Mouse (Mus musculus): ENCODE measurements around the gene Cytip. TPM values are rescaled to one million over a fixed set of nuclear protein-coding genes. Genes with fewer than 3 reads are reported as not detected.

Gene Cytip
- polyA plus RNA-seq, 1 experiment from 2014 or later: 0.09 TPM

DNA sequence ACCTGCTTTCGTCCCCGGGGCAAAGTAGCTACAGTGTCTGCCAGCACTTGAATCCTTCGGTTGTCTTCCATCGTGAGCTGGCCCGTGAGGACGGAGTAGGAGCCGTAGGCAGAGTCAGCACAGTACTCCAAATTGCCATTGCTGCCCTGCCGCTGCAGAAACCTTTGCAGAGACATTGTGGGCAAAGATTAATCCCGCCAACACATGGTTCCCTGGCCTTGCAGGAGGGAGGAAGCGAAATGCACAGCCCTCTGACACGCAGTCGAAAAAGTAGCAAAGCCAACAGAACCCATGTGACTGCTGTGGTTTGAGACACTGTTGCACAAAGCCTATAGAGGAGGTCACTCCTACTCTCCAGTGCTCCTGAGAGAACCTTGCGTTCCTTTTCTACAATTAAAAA lies 35.5 kb downstream of the Cytip start:
- Histone ChIP-seq H3K9me3 (no peaks in the 10 kb centered on the region), H3K9ac (replicated peaks) (no peak overlapping the region), H3K27ac (replicated peaks) (no peak overlapping the region), H3K4me3 (no peak overlapping the region), H3K4me1 (no peaks in the 10 kb centered on the region), H3K36me3 (no peaks in the 10 kb centered on the region), H3K4me2 (replicated peaks) (no peak overlapping the region), H3K27me3 (no peaks in the 10 kb centered on the region)
- ATAC-seq (replicated peaks): no peak
- 96% methylated on average over 13 of the region's 13 CpGs for WGBS

DNA sequence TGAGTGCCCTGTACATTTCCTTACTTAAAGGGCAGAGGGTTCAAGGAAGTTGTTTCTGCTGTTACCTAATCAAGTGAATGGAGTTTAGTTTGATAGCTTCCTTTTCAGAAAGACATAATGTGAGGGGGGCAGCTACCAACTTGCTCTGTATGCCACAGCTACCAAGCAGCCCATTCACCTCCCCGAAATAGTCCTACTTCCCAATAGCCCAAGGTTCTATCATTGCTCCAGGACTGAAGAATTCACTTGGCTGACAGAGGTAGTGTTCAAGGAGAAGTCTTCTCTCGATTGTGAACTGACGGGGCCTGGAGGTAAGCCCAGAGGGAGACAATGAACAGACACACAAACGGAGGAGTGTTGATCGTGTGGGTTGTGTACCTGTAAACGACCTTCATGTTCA lies 36.2 kb downstream of the Cytip start:
- ATAC-seq (replicated peaks): no peak
- Histone ChIP-seq H3K4me1 (no peaks in the 10 kb centered on the region), H3K4me2 (replicated peaks) (no peak overlapping the region), H3K4me3 (no peak overlapping the region), H3K9me3 (no peaks in the 10 kb centered on the region), H3K27ac (replicated peaks) (no peak overlapping the region), H3K36me3 (no peaks in the 10 kb centered on the region), H3K9ac (replicated peaks) (no peak overlapping the region), H3K27me3 (no peaks in the 10 kb centered on the region)
- WGBS: 93% methylated on average over 6 of the region's 6 CpGs

DNA sequence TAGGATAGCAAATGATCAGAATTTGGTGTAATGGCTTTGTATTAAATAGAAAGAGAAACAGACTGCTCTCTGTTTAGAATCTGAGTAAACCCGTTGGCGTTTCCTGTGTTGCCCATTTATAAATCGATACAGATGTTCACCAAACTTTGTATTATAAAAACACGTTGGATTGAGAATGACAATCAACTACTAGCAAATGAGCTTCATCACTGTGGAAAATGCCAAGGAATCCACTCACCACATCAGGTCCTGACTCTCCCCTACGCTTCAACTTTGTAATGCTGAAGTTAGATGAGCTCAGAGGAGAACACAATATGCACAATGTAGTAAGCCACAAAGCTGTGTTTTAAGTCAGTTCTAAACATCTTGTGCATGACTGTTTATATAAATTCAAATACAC lies 36.8 kb downstream of the Cytip start:
- Histone ChIP-seq H3K27ac (replicated peaks) (no peak overlapping the region), H3K36me3 (no peaks in the 10 kb centered on the region), H3K4me3 (no peak overlapping the region), H3K9ac (replicated peaks) (no peak overlapping the region), H3K9me3 (no peaks in the 10 kb centered on the region), H3K4me1 (no peaks in the 10 kb centered on the region), H3K27me3 (no peaks in the 10 kb centered on the region), H3K4me2 (replicated peaks) (no peak overlapping the region)
- 91% methylated on average over 5 of the region's 5 CpGs for WGBS
- ATAC-seq (replicated peaks): no peak

DNA sequence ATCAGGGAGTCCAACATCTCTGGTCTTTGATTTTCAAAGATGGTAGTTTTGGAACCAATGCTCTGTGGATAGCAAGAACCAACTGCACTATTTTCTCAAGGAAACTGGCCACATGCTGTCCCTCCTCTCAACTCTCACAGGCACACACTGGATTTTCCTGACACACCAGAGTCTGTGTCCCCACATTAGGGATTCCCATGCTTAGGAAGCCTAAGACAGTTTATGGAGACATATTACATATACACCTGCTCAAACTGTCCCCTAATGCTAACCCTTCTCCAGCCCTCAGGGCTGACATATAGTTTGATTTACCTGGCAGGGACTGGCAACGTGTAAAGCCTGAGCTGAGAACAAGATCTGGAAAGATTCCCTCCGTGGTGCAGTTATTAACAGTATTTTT lies 37.2 kb downstream of the Cytip start:
- WGBS: 84% methylated on average over 2 of the region's 2 CpGs
- Histone ChIP-seq H3K27me3 (no peaks in the 10 kb centered on the region), H3K9me3 (no peaks in the 10 kb centered on the region), H3K4me3 (no peak overlapping the region), H3K4me2 (replicated peaks) (no peak overlapping the region), H3K27ac (replicated peaks) (no peak overlapping the region), H3K9ac (replicated peaks) (no peak overlapping the region), H3K36me3 (no peaks in the 10 kb centered on the region), H3K4me1 (no peaks in the 10 kb centered on the region)
- ATAC-seq (replicated peaks): no peak

DNA sequence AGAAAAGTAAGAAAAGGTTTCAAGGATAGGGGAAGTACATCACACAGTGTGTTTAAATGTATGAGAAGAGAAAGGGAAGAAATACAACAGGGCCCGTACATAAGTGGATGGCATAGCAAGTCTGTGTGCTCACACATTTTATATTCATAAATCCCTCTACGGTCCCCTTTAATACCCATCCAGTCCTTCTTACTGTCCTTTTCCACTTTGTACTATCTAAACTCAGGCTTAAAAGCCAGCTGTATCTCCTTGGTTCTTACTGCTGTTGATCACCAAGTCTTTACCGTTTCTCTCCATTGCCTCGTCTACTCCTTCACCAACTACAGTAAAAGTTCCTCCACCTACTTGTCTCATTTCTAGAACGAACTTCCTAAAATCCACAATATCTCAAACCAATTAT lies 37.9 kb downstream of the Cytip start:
- H3K27ac ChIP-seq (replicated peaks): no peak overlapping the region
- WGBS: 92% methylated on average over 5 of the region's 5 CpGs
- H3K9me3 ChIP-seq: no peaks in the 10 kb centered on the region
- ATAC-seq (replicated peaks): no peak
- H3K4me1 ChIP-seq: no peaks in the 10 kb centered on the region
- H3K36me3 ChIP-seq: no peaks in the 10 kb centered on the region
- H3K4me2 ChIP-seq (replicated peaks): no peak overlapping the region
- H3K9ac ChIP-seq (replicated peaks): no peak overlapping the region
- no peak overlapping the region for H3K4me3 ChIP-seq
- no peaks in the 10 kb centered on the region for H3K27me3 ChIP-seq

DNA sequence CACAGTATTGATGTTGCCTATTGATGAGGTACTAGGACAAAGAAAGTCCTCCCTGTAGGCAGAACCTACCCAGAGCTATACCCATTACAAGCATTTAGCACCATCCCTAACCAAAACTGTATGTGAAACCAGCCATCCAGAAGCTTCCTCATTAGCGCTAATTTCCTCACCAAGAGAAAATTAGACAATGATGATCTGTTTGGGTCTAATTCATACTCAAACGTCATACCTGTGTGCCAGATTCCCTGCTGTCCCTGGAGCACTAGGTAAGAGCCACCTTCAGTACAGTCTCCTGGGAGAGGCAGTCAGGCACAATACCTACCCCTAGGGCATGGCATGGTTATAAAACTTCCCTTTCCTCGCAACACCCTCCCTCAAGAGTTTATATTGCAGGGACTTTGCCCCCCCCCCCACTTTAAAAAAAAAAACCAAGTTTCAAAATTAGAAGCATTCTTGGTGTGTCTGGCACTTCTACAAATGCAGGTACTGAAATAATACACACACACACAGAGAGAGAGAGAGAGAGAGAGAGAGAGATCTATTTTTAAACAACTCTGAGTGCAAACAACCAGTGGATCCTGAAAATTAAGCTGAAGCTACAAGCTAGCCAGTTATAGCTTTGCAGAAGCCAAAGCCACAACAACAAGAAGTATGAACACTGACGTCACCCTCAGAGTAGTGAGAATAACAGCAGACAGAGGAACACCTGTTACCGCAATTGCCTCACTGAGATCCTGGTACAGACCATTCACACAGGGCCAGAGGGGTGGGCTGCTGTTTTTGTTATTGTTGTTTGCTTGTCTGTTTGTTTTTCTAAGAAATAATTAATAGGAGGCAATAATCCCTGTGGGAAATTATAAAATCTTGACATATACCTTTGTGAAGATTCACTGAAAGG lies 38.6 kb downstream of the Cytip start:
- H3K4me3 ChIP-seq: no peak overlapping the region
- no peak overlapping the region for H3K9ac ChIP-seq (replicated peaks)
- no peaks in the 10 kb centered on the region for H3K27me3 ChIP-seq
- H3K9me3 ChIP-seq: no peaks in the 10 kb centered on the region
- no peaks in the 10 kb centered on the region for H3K36me3 ChIP-seq
- H3K4me2 ChIP-seq (replicated peaks): no peak overlapping the region
- ATAC-seq (replicated peaks): no peak
- no peak overlapping the region for H3K27ac ChIP-seq (replicated peaks)
- WGBS: 64% methylated on average over 5 of the region's 5 CpGs
- no peaks in the 10 kb centered on the region for H3K4me1 ChIP-seq

DNA sequence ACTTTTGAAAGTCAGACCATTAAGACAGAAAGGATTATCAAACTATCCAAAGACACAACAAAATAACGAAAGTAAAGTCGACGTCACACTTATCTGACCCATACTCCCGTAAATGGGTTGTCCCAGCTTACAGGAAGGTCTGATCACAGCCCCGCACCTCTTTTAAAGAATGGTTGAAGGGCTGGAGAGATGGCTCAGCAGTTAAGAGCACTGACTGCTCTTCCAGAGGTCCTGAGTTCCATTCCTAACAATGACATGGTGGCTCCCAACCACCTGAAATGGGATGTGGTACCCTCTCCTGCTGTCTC lies 39.3 kb downstream of the Cytip start:
- Histone ChIP-seq H3K27me3 (no peaks in the 10 kb centered on the region), H3K4me3 (no peak overlapping the region), H3K9me3 (no peaks in the 10 kb centered on the region), H3K4me1 (no peaks in the 10 kb centered on the region), H3K9ac (replicated peaks) (no peak overlapping the region), H3K36me3 (no peaks in the 10 kb centered on the region), H3K27ac (replicated peaks) (no peak overlapping the region), H3K4me2 (replicated peaks) (no peak overlapping the region)
- ATAC-seq (replicated peaks): no peak
- WGBS: 91% methylated on average over 5 of the region's 5 CpGs

DNA sequence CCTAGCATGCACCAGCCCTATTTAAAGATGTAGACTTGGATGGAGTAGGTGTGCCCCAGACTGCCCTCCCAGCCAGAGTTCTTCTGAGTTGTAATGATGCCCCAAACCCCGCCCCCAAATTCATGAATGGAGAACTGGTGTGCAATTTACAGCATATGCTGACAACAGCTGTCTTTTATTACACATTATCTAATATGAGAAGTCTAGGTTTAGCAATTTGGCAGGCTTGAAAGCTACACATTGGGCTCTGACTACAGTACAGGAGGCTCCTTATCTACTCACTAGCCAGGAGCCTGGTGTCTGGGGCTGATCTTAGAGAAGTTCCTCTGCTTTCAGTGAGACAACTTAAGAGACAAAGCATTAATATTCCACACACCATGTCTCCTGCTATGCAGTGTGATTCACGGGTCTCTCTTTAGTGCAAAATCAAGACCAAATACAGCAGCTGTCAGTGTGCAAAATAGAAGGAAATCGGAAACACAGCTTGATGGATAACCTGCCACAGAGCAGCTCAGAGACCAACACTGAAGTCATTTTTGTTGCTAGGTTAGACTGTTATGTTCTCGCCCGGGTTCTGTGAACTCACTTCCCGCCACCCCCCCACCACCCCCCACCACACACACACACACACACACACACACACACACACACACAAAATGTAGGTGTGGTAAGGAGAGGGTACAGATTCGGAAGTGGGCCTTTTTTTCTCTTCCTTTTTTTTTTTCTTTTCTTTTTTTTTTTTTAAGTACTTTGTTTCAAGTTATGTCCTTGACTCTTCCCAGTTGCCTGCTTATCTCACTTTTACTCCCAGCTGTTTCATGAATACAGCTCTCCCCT lies 39.8 kb downstream of the Cytip start:
- H3K9me3 ChIP-seq: no peaks in the 10 kb centered on the region
- no peak overlapping the region for H3K9ac ChIP-seq (replicated peaks)
- no peaks in the 10 kb centered on the region for H3K4me1 ChIP-seq
- H3K4me3 ChIP-seq: no peak overlapping the region
- H3K36me3 ChIP-seq: no peaks in the 10 kb centered on the region
- H3K27ac ChIP-seq (replicated peaks): no peak overlapping the region; the same call in 1 of the 2 replicates
- no peaks in the 10 kb centered on the region for H3K27me3 ChIP-seq
- no peak overlapping the region for H3K4me2 ChIP-seq (replicated peaks)
- 76% methylated on average over 7 of the region's 7 CpGs for WGBS
- peak; percentile 67 for ATAC-seq (replicated peaks)

DNA sequence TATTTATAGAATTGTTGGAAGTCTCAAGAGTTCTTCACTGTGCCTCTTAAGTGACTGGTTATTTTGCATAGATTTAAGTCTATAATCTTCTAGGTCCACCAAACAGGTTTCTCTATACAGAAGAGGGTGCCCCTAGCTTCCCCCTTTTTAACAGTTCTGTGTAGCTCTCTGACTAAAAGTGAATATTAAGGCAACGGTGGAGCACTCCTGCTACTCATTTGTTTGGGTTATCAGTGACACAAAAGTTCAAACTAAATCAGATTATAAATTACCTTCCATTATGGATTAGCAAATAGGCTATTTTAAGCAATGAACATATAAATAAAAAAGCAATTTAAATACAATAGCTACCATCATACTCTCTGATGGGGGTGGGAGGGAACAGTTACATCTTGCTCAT lies 40.8 kb downstream of the Cytip start:
- no peaks in the 10 kb centered on the region for H3K36me3 ChIP-seq
- no peak overlapping the region for H3K4me2 ChIP-seq (replicated peaks)
- H3K9me3 ChIP-seq: no peaks in the 10 kb centered on the region
- H3K27me3 ChIP-seq: no peaks in the 10 kb centered on the region
- ATAC-seq (replicated peaks): no peak
- H3K27ac ChIP-seq (replicated peaks): no peak overlapping the region
- WGBS: 81% methylated on average over 1 of the region's 1 CpGs
- H3K4me1 ChIP-seq: no peaks in the 10 kb centered on the region
- H3K9ac ChIP-seq (replicated peaks): no peak overlapping the region
- H3K4me3 ChIP-seq: no peak overlapping the region

DNA sequence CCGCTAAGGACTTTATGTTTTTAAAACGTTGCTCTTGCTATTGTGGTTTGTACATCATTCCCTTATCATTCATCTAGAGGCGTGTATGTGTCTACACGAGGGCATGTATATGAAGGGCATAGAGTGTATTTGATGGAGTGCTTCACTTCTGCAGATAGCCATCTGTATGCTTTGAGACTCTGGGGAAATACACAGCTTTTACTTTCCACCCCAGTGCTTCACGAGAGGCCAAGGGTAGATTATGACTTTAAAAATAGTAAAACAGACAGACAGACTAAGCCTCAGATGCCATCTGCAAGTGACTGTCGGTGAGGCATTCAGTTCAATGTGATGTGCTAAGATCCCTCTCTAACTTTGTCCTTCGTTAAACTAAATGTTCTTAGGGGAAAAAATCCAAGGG lies 41.6 kb downstream of the Cytip start:
- ATAC-seq (replicated peaks): no peak
- Histone ChIP-seq H3K27me3 (no peaks in the 10 kb centered on the region), H3K36me3 (no peaks in the 10 kb centered on the region), H3K4me2 (replicated peaks) (no peak overlapping the region), H3K27ac (replicated peaks) (no peak overlapping the region), H3K9me3 (no peaks in the 10 kb centered on the region), H3K4me3 (no peak overlapping the region), H3K4me1 (no peaks in the 10 kb centered on the region), H3K9ac (replicated peaks) (no peak overlapping the region)
- 88% methylated on average over 7 of the region's 7 CpGs for WGBS

DNA sequence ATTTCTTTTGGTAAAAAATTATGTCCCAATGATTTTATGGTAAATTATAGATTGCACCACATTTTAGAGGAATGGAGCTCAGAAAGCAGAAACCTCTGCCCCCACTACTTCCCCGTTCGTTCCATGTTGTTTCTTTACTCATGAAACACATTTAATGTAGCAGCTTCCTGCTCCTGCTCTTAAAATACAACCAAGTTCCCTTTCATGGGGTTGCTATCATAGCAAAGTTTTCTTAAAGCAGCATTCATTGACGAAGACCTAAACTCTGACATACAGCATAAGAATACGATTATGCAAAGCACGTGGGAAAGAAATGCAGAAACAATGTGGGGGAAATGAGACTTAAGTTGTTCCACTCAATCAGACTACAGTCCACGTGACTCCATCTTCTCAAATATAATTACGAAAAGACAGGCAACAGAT lies 45.3 kb downstream of the Cytip start:
- Histone ChIP-seq H3K9ac (replicated peaks) (no peak overlapping the region), H3K4me1 (no peaks in the 10 kb centered on the region), H3K36me3 (no peaks in the 10 kb centered on the region), H3K4me3 (no peak overlapping the region), H3K27me3 (no peaks in the 10 kb centered on the region), H3K27ac (replicated peaks) (no peak overlapping the region), H3K9me3 (no peaks in the 10 kb centered on the region), H3K4me2 (replicated peaks) (no peak overlapping the region)
- ATAC-seq (replicated peaks): no peak
- 88% methylated on average over 7 of the region's 7 CpGs for WGBS

DNA sequence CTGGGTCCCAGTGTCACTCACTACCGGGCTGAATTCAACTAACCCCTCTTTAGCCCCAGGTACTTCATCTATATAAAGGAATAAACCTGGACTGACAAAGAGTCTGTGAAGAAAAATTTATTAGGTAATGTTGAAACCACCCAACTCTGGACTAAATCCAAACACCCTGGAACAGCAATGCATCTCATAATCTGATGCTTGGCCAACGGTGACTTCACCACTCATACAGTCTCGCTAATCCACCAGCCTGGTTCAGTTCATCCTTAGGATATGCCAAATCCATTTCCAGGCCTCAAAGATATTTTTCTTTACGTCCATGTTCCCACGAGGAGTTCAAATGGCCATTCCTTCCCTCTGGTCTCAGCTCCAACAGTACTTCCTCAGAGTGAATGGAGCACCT lies 48.8 kb downstream of the Cytip start:
- Histone ChIP-seq H3K9me3 (no peaks in the 10 kb centered on the region), H3K9ac (replicated peaks) (no peak overlapping the region), H3K4me3 (no peak overlapping the region), H3K4me2 (replicated peaks) (no peak overlapping the region), H3K36me3 (no peaks in the 10 kb centered on the region), H3K27me3 (no peaks in the 10 kb centered on the region), H3K27ac (replicated peaks) (no peak overlapping the region), H3K4me1 (no peaks in the 10 kb centered on the region)
- 86% methylated on average over 5 of the region's 5 CpGs for WGBS
- ATAC-seq (replicated peaks): no peak

Measured in forebrain, embryonic 15.5 days (tissue).